Mouse (Mus musculus): ENCODE measurements around the gene Capn12.

Capn12 gene

GRCm38 (mm10) chr7:28881199-28881598, at the start of gene Capn12:
Gene Capn12 (plus strand): TSS chr7:28881422.
- in situ Hi-C loops (cut with MboI, MseI) = no loop called here

- in situ Hi-C loops (cut with MboI, MseI) = no loop called here
Observed at GRCm38 (mm10) chr7:28832137-28832536, 49.1 kb upstream of the Capn12 start.

GRCm38 (mm10) chr7:28833723-28834347, 47.4 kb upstream of the Capn12 start, which contains the start of gene Lgals4:
Gene Lgals4 (plus strand): TSS chr7:28833854.
- in situ Hi-C loops (cut with MboI, MseI) = no loop called here

GRCm38 (mm10) chr7:28836936-28837335, 44.3 kb upstream of the Capn12 start:
- in situ Hi-C loops (cut with MboI, MseI) = no loop called here

GRCm38 (mm10) chr7:28838331-28838730, 42.9 kb upstream of the Capn12 start:
- in situ Hi-C loops (cut with MboI, MseI) = no loop called here

- in situ Hi-C loops (cut with MboI, MseI) = no loop called here
Observed at GRCm38 (mm10) chr7:28847273-28847672, 33.9 kb upstream of the Capn12 start.

- in situ Hi-C loops (cut with MboI, MseI) = no loop called here
Observed at GRCm38 (mm10) chr7:28849700-28850236, 31.5 kb upstream of the Capn12 start.

GRCm38 (mm10) chr7:28850642-28851041, 30.6 kb upstream of the Capn12 start:
- in situ Hi-C loops (cut with MboI, MseI) = no loop called here

- in situ Hi-C loops (cut with MboI, MseI) = loop anchor here (5.0 kb wide), 1 partner anchor 748 kb away; no protein-coding TSS in a partner anchor
Observed at GRCm38 (mm10) chr7:28859953-28860352, 21.3 kb upstream of the Capn12 start.

GRCm38 (mm10) chr7:28860898-28861297, 20.3 kb upstream of the Capn12 start:
- in situ Hi-C loops (cut with MboI, MseI) = no loop called here

GRCm38 (mm10) chr7:28862817-28863499, 18.3 kb upstream of the Capn12 start:
- in situ Hi-C loops (cut with MboI, MseI) = no loop called here

GRCm38 (mm10) chr7:28863540-28863939, 17.7 kb upstream of the Capn12 start, which contains the start of gene Lgals7:
Gene Lgals7 (plus strand): TSS chr7:28863853.
- in situ Hi-C loops (cut with MboI, MseI) = no loop called here

GRCm38 (mm10) chr7:28864288-28864750, 16.9 kb upstream of the Capn12 start:
- in situ Hi-C loops (cut with MboI, MseI) = no loop called here

- in situ Hi-C loops (cut with MboI, MseI) = loop anchor here (5.0 kb wide), 2 partner anchors 43 to 73 kb away; no protein-coding TSS in a partner anchor
Observed at GRCm38 (mm10) chr7:28865481-28866300, 15.5 kb upstream of the Capn12 start.

GRCm38 (mm10) chr7:28866769-28867507, 14.3 kb upstream of the Capn12 start:
- in situ Hi-C loops (cut with MboI, MseI) = loop anchor here (5.0 kb wide), 2 partner anchors 45 to 75 kb away; no protein-coding TSS in a partner anchor

- in situ Hi-C loops (cut with MboI, MseI) = loop anchor here (5.0 kb wide), 2 partner anchors 45 to 75 kb away; no protein-coding TSS in a partner anchor
Observed at GRCm38 (mm10) chr7:28867508-28868340, 13.5 kb upstream of the Capn12 start.

GRCm38 (mm10) chr7:28870901-28871664, 10.1 kb upstream of the Capn12 start:
- in situ Hi-C loops (cut with MboI, MseI) = no loop called here

- in situ Hi-C loops (cut with MboI, MseI) = no loop called here
Observed at GRCm38 (mm10) chr7:28874565-28874964, 6.7 kb upstream of the Capn12 start.

GRCm38 (mm10) chr7:28876099-28876498, 5.1 kb upstream of the Capn12 start:
- in situ Hi-C loops (cut with MboI, MseI) = loop anchor here (5.0 kb wide), 1 partner anchor 104 kb away; no protein-coding TSS in a partner anchor
